Mouse (Mus musculus) forebrain, embryonic 14.5 days (tissue): ENCODE results near the gene Tpp2. TPM values are rescaled to one million over a fixed set of nuclear protein-coding genes. Genes with fewer than 3 reads are reported as not detected.
A peak's percentile ranks its signal among the peaks of the same experiment; 100 is the strongest.
"Not testable (repeated sequence)": the region's sequence is repeated elsewhere in the genome, so short reads cannot be mapped to it uniquely, and the experiment has no call there.

ENCODE experiments used
- ATAC-seq: fragments of 200-750 bp; cut with Nextera tagmentation; 2 replicates; pipeline ENCODE4 v1.8.0; 2017; ENCODE audit warnings: mild to moderate bottlenecking, moderate library complexity
- DNase-seq: peaks from one replicate; pipeline ENCODE4 v3.0.0-alpha.2; 2015; ENCODE audit warnings: low spot score
- H3K27ac ChIP-seq: fragments of 300-500 bp; sonication (generic); 2 replicates; pipeline ENCODE4 v1.5.1; 2014; ENCODE audit warnings: low read depth, mild to moderate bottlenecking, control low read depth, low read length, moderate library complexity
- H3K27me3 ChIP-seq: fragments of 300-500 bp; sonication (generic); replicated peaks from 2 replicates; pipeline ENCODE4 v1.6.1; 2014; ENCODE audit warnings: low read length, control low read depth, mixed read lengths; ENCODE audit not compliant: control insufficient read depth, insufficient read depth
- H3K36me3 ChIP-seq: fragments of 300-500 bp; sonication (generic); 2 replicates; pipeline ENCODE4 v1.6.1; 2014; ENCODE audit warnings: low read length, control low read depth; ENCODE audit not compliant: control insufficient read depth, insufficient read depth
- H3K4me1 ChIP-seq: fragments of 300-500 bp; sonication (generic); 2 replicates; pipeline ENCODE4 v1.6.1; 2014; ENCODE audit warnings: antibody characterized with exemption, low read length, control low read depth; ENCODE audit not compliant: control insufficient read depth, insufficient read depth
- H3K4me2 ChIP-seq: fragments of 300-500 bp; sonication (generic); 2 replicates; pipeline ENCODE4 v1.6.1; 2014; ENCODE audit warnings: mild to moderate bottlenecking, control low read depth, low read length
- H3K4me3 ChIP-seq: fragments of 300-500 bp; sonication (generic); 2 replicates; pipeline ENCODE4 v1.5.1; 2014; ENCODE audit warnings: low read depth, low read length, control low read depth
- H3K9ac ChIP-seq: fragments of 300-500 bp; sonication (generic); 2 replicates; pipeline ENCODE4 v1.6.1; 2014; ENCODE audit warnings: mild to moderate bottlenecking, low read length, control low read depth, moderate library complexity
- H3K9me3 ChIP-seq: fragments of 300-500 bp; sonication (generic); replicated peaks from 2 replicates; pipeline ENCODE4 v1.6.1; 2016; ENCODE audit warnings: low read length, control low read depth, mixed read lengths; ENCODE audit not compliant: control insufficient read depth
- WGBS: fragments of 180-500 bp; shearing (Covaris S2); extraction: QIAGEN DNeasy Blood & Tissue Kit; methylation state at CpG from one replicate; pipeline ENCODE4 v1.1.7; 2014; 5-methylcytosine and 5-hydroxymethylcytosine counted together
- microRNA-seq: library from miRNA; unstranded; fragments of <30 nt; microRNA quantifications from one replicate; pipeline ENCODE4, GENCODE M21; 2016
- polyA plus RNA-seq: library from polyadenylated mRNA; unstranded; fragments of >200 nt; fragmentation: Nextera tagmentation; extraction: Ambion mirVana; gene quantifications from 2 replicates; pipeline ENCODE4 v1.2.1, GENCODE M21; 2014

Tpp2 gene
- polyA plus RNA-seq, 1 experiment from 2014 or later: 45.1 TPM

DNA sequence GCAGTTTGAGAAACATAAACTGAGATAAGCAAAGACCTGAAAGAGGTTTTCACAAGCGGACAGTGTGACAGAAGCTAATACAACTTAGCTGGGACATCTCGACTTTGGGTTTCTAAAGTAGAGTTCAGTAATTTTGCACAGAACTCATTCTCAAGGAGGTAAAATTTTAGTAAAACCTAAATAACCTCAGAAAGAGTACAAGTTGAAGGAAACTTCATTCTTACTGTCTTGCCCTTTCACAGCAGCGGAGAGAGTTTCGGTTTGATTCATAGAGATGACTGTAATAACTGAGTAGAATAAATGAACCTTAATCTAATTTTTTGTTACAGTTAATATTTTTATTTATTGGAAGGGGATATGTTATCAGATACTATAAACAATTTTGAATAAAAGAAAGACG, 99.5 kb downstream of the Tpp2 start:
- DNase-seq (no peak), ATAC-seq (no peak)
- no peak overlapping the region for H3K4me2 ChIP-seq
- WGBS: 92% methylated on average over 5 of the region's 5 CpGs
- H3K27ac ChIP-seq: no peak overlapping the region
- no peaks in the 10 kb centered on the region for H3K27me3 ChIP-seq
- H3K4me3 ChIP-seq: no peak overlapping the region
- no peaks in the 10 kb centered on the region for H3K36me3 ChIP-seq
- H3K9ac ChIP-seq: no peak overlapping the region
- no peaks in the 10 kb centered on the region for H3K4me1 ChIP-seq
- H3K9me3 ChIP-seq: no peaks in the 10 kb centered on the region

DNA sequence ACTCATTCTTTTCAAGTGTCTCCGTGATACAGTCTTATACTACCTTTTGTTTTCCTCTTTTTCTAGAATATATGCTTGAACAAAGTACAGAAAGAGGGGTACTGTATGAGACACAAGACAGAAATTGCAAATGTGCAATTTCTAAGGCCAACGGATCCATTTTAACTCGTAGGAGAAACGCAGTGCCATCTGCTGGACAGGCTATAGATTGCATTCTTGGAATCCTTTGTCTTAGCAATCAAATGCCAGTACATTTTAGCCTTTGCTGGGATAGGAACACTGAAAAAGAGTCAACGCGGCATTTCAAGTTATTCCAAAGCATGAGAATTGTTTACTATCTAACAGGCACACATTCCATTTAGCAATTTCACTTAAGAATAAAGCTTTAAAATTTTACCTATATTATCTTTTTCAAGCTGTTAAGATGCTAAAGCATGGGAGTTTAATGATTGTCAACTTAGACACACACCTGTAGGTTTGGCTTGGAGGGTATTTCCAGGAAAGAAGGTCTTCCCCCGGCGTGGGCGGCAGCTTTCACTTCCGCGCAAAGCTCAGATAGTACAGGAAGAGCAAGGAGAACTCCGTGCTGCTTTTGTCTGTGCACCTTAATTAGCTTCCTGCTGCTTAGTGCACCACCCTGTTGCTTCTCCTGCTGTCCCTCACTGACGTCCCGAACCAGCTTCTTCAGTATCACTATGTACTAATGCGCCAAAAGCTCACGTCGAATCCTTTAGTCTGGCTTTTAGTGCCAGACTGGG, 108.5 kb downstream of the Tpp2 start:
- Histone ChIP-seq H3K27me3 (no peaks in the 10 kb centered on the region), H3K4me1 (0 out of 2 replicates have a peak, but pooled peaks cover 2% of the 10 kb centered on the region), H3K9ac (peak overlapping the region; percentile 70), H3K4me2 (peak overlapping the region; percentile 70), H3K27ac (no peak overlapping the region), H3K36me3 (no peaks in the 10 kb centered on the region), H3K4me3 (peak overlapping the region; percentile 43), H3K9me3 (no peaks in the 10 kb centered on the region)
- DNase-seq: peak; percentile 93
- peak; percentile 83 for ATAC-seq
- WGBS: under 1% methylated on average over 17 of the region's 17 CpGs

DNA sequence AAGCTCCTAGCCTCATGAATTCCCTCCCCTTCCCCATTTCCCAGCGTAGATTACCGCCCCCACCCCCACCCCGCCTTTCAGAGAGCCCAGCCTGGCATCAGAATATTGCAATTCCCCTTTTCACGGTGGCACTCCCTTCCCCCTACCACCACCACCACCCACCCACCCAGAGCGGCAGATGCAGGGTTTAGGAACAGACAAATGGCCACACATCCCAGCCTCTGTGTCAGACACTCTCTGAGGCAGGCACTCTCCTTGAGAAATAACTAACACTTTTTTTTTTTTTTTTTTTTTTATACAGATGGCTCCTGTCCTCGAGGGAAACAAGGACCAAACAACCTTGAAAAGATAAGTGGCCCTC, 109.1 kb downstream of the Tpp2 start:
- Histone ChIP-seq H3K4me2 (peak overlapping the region; percentile 70), H3K4me1 (0 out of 2 replicates have a peak, but pooled peaks cover 2% of the 10 kb centered on the region), H3K27ac (no peak overlapping the region), H3K9ac (peak overlapping the region; percentile 70), H3K9me3 (no peaks in the 10 kb centered on the region), H3K4me3 (peak overlapping the region; percentile 43), H3K27me3 (no peaks in the 10 kb centered on the region), H3K36me3 (no peaks in the 10 kb centered on the region)
- ATAC-seq: peak; percentile 80
- WGBS: 2% methylated on average over 6 of the region's 6 CpGs
- DNase-seq: no peak

DNA sequence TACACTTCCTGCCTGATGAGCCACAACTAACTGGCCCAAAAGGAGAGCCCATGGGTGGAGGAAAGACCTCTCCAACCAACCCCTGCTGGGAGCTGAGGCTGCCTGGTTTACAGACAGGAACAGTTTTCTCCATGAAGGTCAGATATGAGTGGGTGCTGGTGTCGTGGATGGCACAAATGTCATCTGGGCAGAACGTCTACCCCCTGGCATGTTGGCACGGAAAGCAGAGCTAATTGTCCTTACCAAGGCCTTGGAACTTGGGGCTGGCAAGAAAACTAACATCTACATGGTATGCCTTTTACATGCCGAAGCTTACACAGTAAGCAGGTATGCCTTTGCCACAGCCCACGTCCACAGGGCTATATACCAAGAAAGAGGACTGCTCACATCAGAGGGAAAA, 112.2 kb downstream of the Tpp2 start:
- not testable (repeated sequence) for H3K4me3 ChIP-seq, H3K27me3 ChIP-seq, H3K4me1 ChIP-seq, H3K36me3 ChIP-seq, H3K9me3 ChIP-seq, H3K9ac ChIP-seq, H3K4me2 ChIP-seq, H3K27ac ChIP-seq, ATAC-seq, DNase-seq
- WGBS: 91% methylated on average over 5 of the region's 5 CpGs

DNA sequence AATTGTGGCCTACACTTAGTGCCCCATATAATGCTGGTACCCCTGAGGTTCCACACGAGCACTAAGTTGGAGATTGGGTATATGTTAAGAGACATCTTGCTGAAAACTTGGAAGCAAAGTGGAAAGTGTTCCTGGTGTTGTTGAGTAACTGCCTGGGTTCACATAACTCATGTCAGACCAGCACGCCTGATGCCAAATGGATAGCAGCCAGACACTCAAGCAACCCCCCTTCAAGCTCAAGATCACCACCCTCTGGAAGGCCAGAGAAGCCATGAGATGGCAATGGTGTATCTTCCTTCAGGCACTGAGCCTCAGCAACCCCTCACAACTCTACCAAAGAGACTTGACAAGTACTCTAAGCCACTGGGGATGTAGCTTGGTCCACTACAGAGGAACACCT, 113.1 kb downstream of the Tpp2 start:
- ATAC-seq (no peak), DNase-seq (no peak)
- WGBS: 71% methylated on average over 2 of the region's 2 CpGs
- Histone ChIP-seq H3K36me3 (no peaks in the 10 kb centered on the region), H3K27ac (no peak overlapping the region), H3K4me1 (0 out of 2 replicates have a peak, but pooled peaks cover 2% of the 10 kb centered on the region), H3K4me2 (no peak overlapping the region), H3K9ac (no peak overlapping the region), H3K4me3 (no peak overlapping the region), H3K9me3 (no peaks in the 10 kb centered on the region), H3K27me3 (no peaks in the 10 kb centered on the region)

Small RNA genes lying within 50 kb of the gene (microRNA-seq; reads per million reads assigned to microRNA genes)
- not detected for gene Gm24180

Other genes starting within 250 kb of the Tpp2 start
- gene 1500015O10Rik, start 203.0 kb upstream of the Tpp2 start, polyA plus RNA-seq: 29.5 and 31.8 TPM in 2 replicates
- gene Uxs1, start 105.8 kb upstream of the Tpp2 start, polyA plus RNA-seq: 14.1 and 18.5 TPM in 2 replicates
- gene Mettl21c, start 86.4 kb downstream of the Tpp2 start, polyA plus RNA-seq: 1.7 and 1.8 TPM in 2 replicates
- gene Gm8251, start 128.3 kb downstream of the Tpp2 start, polyA plus RNA-seq: 0.04 and 0.08 TPM in 2 replicates
- gene Tex30, start 168.8 kb downstream of the Tpp2 start, polyA plus RNA-seq: 76.0 and 84.9 TPM in 2 replicates
- 34.4 and 39.2 TPM in 2 replicates for gene Kdelc1, start 185.2 kb downstream of the Tpp2 start, polyA plus RNA-seq
- gene Bivm, start 185.3 kb downstream of the Tpp2 start, polyA plus RNA-seq: 35.6 and 48.8 TPM in 2 replicates
- gene Ercc5, start 214.1 kb downstream of the Tpp2 start, polyA plus RNA-seq: 32.5 and 35.6 TPM in 2 replicates